Mouse (Mus musculus) heart, postnatal 4 days (tissue): Measurements from ENCODE around the gene Sh2d5. TPM values are rescaled to one million over a fixed set of nuclear protein-coding genes. Genes with fewer than 3 reads are reported as not detected.

Source experiments
- total RNA-seq, 2 experiments: library from RNA; stranded (reverse); gene quantifications; 2 replicates each; pipeline ENCODE4 v1.2.3; 2021

Sh2d5 gene
- total RNA-seq, 2 experiments from 2014 or later: 0.29 to 0.36 TPM

Other genes with a start within 250 kb of the Sh2d5 start
- gene Hp1bp3, start 34.1 kb upstream of the Sh2d5 start, total RNA-seq: 100 to 1,000 TPM in 1 of 2 experiments, 10 to 100 TPM in 1; 93.7 to 102 TPM
- under 1 TPM; 0.14 to 0.23 TPM for gene Kif17, start within 50 bp of the Sh2d5 start, total RNA-seq
- gene Ddost, start 54.3 kb downstream of the Sh2d5 start, total RNA-seq: 100 to 1,000 TPM; 104 to 105 TPM
- gene Pink1, start 75.9 kb downstream of the Sh2d5 start, total RNA-seq: 100 to 1,000 TPM; 163 to 177 TPM
- gene Cda, start 117.6 kb downstream of the Sh2d5 start, total RNA-seq: 1 to 10 TPM; 5.9 to 6.9 TPM
- not detected for gene Fam43b, start 146.1 kb downstream of the Sh2d5 start, total RNA-seq
- 10 to 100 TPM; 55.2 to 62.7 TPM for gene Mul1, start 184.3 kb downstream of the Sh2d5 start, total RNA-seq
- 1 to 10 TPM; 6.8 to 8.0 TPM for gene Camk2n1, start 203.9 kb downstream of the Sh2d5 start, total RNA-seq